Mouse (Mus musculus) MEL (cell line): ENCODE results near the gene Gm20708. TPM values are rescaled to one million over a fixed set of nuclear protein-coding genes. Genes with fewer than 3 reads are reported as not detected.

Experiments
- DNase-seq: peaks from one replicate; pipeline ENCODE4 v3.0.0; 2011; ENCODE audit warnings: low read depth, low spot score
- H3K27ac ChIP-seq: 2 replicates; pipeline ENCODE4 v1.5.1; 2012; ENCODE audit warnings: low read depth, mild to moderate bottlenecking, control low read depth, low read length, moderate library complexity; ENCODE audit not compliant: control insufficient read depth
- H3K27me3 ChIP-seq, 2 experiments: fragments of 150-350 bp in 1 of 2; sonication (generic) in 1 of 2; 2 replicates each; pipeline ENCODE4 v1.6.1; 2012; ENCODE audit warnings: low read length in 2 of 2, mild to moderate bottlenecking in 2 of 2, improper control_type of control experiment in 1 of 2, moderate library complexity in 1 of 2; ENCODE audit not compliant: insufficient read depth in 2 of 2, control insufficient read depth in 1 of 2
- H3K36me3 ChIP-seq, 2 experiments: 2 replicates each; pipeline ENCODE4 v1.6.1; 2012 to 2014; ENCODE audit warnings: low read length in 2 of 2, improper control_type of control experiment in 1 of 2, inconsistent platforms in 1 of 2, mild to moderate bottlenecking in 1 of 2; ENCODE audit not compliant: insufficient read depth in 2 of 2, control insufficient read depth in 1 of 2
- H3K4me1 ChIP-seq, 2 experiments: fragments of 150-350 bp in 1 of 2; sonication (generic) in 1 of 2; 2 replicates each; pipeline ENCODE4 v1.6.1; 2012; ENCODE audit warnings: low read length in 2 of 2, improper control_type of control experiment in 1 of 2, mild to moderate bottlenecking in 1 of 2; ENCODE audit not compliant: insufficient read depth in 2 of 2, control insufficient read depth in 1 of 2
- H3K4me3 ChIP-seq, 2 experiments: fragments of 150-350 bp in 1 of 2; sonication (generic) in 1 of 2; 2 replicates each; pipeline ENCODE4 v1.5.1; 2012; ENCODE audit warnings: low read depth in 2 of 2, low read length in 2 of 2, mild to moderate bottlenecking in 2 of 2, moderate library complexity in 2 of 2, control low read depth in 1 of 2, improper control_type of control experiment in 1 of 2; ENCODE audit not compliant: control insufficient read depth in 1 of 2, insufficient read depth in 1 of 2
- H3K79me2 ChIP-seq: 2 replicates; pipeline ENCODE4 v1.6.1; 2012; ENCODE audit warnings: mild to moderate bottlenecking, low read length, moderate library complexity; ENCODE audit not compliant: control insufficient read depth, poor library complexity, insufficient read depth
- H3K9ac ChIP-seq: 2 replicates; pipeline ENCODE4 v1.6.1; 2012; ENCODE audit warnings: low read depth, mild to moderate bottlenecking, control low read depth, low read length, moderate library complexity; ENCODE audit not compliant: control insufficient read depth, poor library complexity, severe bottlenecking
- H3K9me3 ChIP-seq: fragments of 150-350 bp; sonication (generic); replicated peaks from 2 replicates; pipeline ENCODE4 v1.6.1; 2012; ENCODE audit warnings: mild to moderate bottlenecking, low read length, improper control_type of control experiment, moderate library complexity; ENCODE audit not compliant: insufficient read depth
- CHD1 ChIP-seq: IDR thresholded peaks from 2 replicates; pipeline ENCODE4 v1.6.1; 2012; ENCODE audit warnings: low read depth, mild to moderate bottlenecking, inconsistent platforms, low read length, improper control_type of control experiment
- CTCF ChIP-seq, 3 experiments: IDR thresholded peaks in 2 of 3; conservative IDR thresholded peaks in 1 of 3; 2 replicates each; pipeline ENCODE4 v1.5.1; 2011 to 2012; ENCODE audit warnings: low read length in 3 of 3, low read depth in 2 of 3, mild to moderate bottlenecking in 2 of 3, improper control_type of control experiment in 1 of 3, inconsistent platforms in 1 of 3, mixed read lengths in 1 of 3, moderate library complexity in 1 of 3; ENCODE audit not compliant: control insufficient read depth in 1 of 3, insufficient read depth in 1 of 3, poor library complexity in 1 of 3, severe bottlenecking in 1 of 3
- ELF1 ChIP-seq: IDR thresholded peaks from 2 replicates; pipeline ENCODE4 v1.6.1; 2014; ENCODE audit warnings: low read depth, mild to moderate bottlenecking, inconsistent platforms, low read length, improper control_type of control experiment, moderate library complexity
- EP300 ChIP-seq, 2 experiments: IDR thresholded peaks; 2 replicates each; pipeline ENCODE4 v1.6.1; 2011; ENCODE audit warnings: improper control_type of control experiment in 2 of 2, low read length in 2 of 2, low read depth in 1 of 2, mild to moderate bottlenecking in 1 of 2
- ETS1 ChIP-seq: IDR thresholded peaks from 2 replicates; pipeline ENCODE4 v1.6.1; 2012; ENCODE audit warnings: low read depth, mild to moderate bottlenecking, inconsistent platforms, low read length, improper control_type of control experiment, moderate library complexity
- GABPA ChIP-seq: IDR thresholded peaks from 2 replicates; pipeline ENCODE4 v1.6.1; 2012; ENCODE audit warnings: low read depth, mild to moderate bottlenecking, inconsistent platforms, low read length, improper control_type of control experiment, moderate library complexity
- GATA1 ChIP-seq: IDR thresholded peaks from 2 replicates; pipeline ENCODE4 v1.6.1; 2011; ENCODE audit warnings: low read depth, low read length, improper control_type of control experiment
- HCFC1 ChIP-seq: IDR thresholded peaks from 2 replicates; pipeline ENCODE4 v1.6.1; 2012; ENCODE audit warnings: low read depth, mild to moderate bottlenecking, inconsistent platforms, low read length, improper control_type of control experiment, moderate library complexity
- JUND ChIP-seq: IDR thresholded peaks from 2 replicates; pipeline ENCODE4 v1.6.1; 2011; ENCODE audit warnings: low read depth, mild to moderate bottlenecking, improper control_type of control experiment, low read length
- KAT2A ChIP-seq: conservative IDR thresholded peaks from 2 replicates; pipeline ENCODE4 v1.6.1; 2012; ENCODE audit warnings: low read depth, low read length, improper control_type of control experiment, inconsistent platforms
- MAX ChIP-seq: IDR thresholded peaks from 2 replicates; pipeline ENCODE4 v1.6.1; 2011; ENCODE audit warnings: low read length, improper control_type of control experiment
- MAZ ChIP-seq: IDR thresholded peaks from 2 replicates; pipeline ENCODE4 v1.6.1; 2012; ENCODE audit warnings: low read depth, mild to moderate bottlenecking, inconsistent platforms, low read length, improper control_type of control experiment
- MXI1 ChIP-seq: IDR thresholded peaks from 2 replicates; pipeline ENCODE4 v1.6.1; 2011; ENCODE audit warnings: mild to moderate bottlenecking, low read depth, low read length, improper control_type of control experiment
- MYC ChIP-seq: IDR thresholded peaks from 2 replicates; pipeline ENCODE4 v1.6.1; 2011; ENCODE audit warnings: low read depth, mild to moderate bottlenecking, low read length, improper control_type of control experiment, moderate library complexity
- NELFE ChIP-seq: IDR thresholded peaks from 2 replicates; pipeline ENCODE4 v1.6.1; 2011; ENCODE audit warnings: low read depth, low read length, improper control_type of control experiment
- POLR2A ChIP-seq, 2 experiments: IDR thresholded peaks; 2 replicates each; pipeline ENCODE4 v1.6.1; 2011 to 2012; ENCODE audit warnings: low read length in 2 of 2, mild to moderate bottlenecking in 2 of 2, control low read depth in 1 of 2, improper control_type of control experiment in 1 of 2, low read depth in 1 of 2, moderate library complexity in 1 of 2; ENCODE audit not compliant: control insufficient read depth in 1 of 2, insufficient read depth in 1 of 2, poor library complexity in 1 of 2
- POLR2AphosphoS5 ChIP-seq: IDR thresholded peaks from 2 replicates; pipeline ENCODE4 v1.6.1; 2012; ENCODE audit warnings: low read depth, borderline replicate concordance, mild to moderate bottlenecking, inconsistent platforms, low read length, moderate library complexity, mixed read lengths
- RAD21 ChIP-seq: IDR thresholded peaks from 2 replicates; pipeline ENCODE4 v1.6.1; 2011; ENCODE audit warnings: mild to moderate bottlenecking, low read depth, low read length, improper control_type of control experiment
- RCOR1 ChIP-seq: IDR thresholded peaks from 2 replicates; pipeline ENCODE4 v1.6.1; 2012; ENCODE audit warnings: low read depth, mild to moderate bottlenecking, inconsistent platforms, low read length, improper control_type of control experiment
- SIN3A ChIP-seq: IDR thresholded peaks from 2 replicates; pipeline ENCODE4 v1.6.1; 2012; ENCODE audit warnings: low read length, improper control_type of control experiment, inconsistent platforms
- SMC3 ChIP-seq: IDR thresholded peaks from 2 replicates; pipeline ENCODE4 v1.6.1; 2011; ENCODE audit warnings: low read depth, low read length, improper control_type of control experiment
- TAL1 ChIP-seq: IDR thresholded peaks from 2 replicates; pipeline ENCODE4 v1.6.1; 2012; ENCODE audit warnings: mild to moderate bottlenecking, inconsistent platforms, low read length, moderate library complexity, mixed read lengths
- TBP ChIP-seq: IDR thresholded peaks from 2 replicates; pipeline ENCODE4 v1.8.0; 2011; ENCODE audit warnings: low read depth, low read length, improper control_type of control experiment
- TCF12 ChIP-seq: IDR thresholded peaks from 2 replicates; pipeline ENCODE4 v1.6.1; 2014; ENCODE audit warnings: low read depth, mild to moderate bottlenecking, inconsistent platforms, low read length, improper control_type of control experiment, moderate library complexity
- USF1 ChIP-seq: IDR thresholded peaks from 2 replicates; pipeline ENCODE4 v1.6.1; 2014; ENCODE audit warnings: low read depth, mild to moderate bottlenecking, inconsistent platforms, low read length, improper control_type of control experiment, moderate library complexity
- ZC3H11A ChIP-seq: IDR thresholded peaks from 2 replicates; pipeline ENCODE4 v1.6.1; 2012; ENCODE audit warnings: low read depth, mild to moderate bottlenecking, inconsistent platforms, low read length, improper control_type of control experiment
- ZKSCAN1 ChIP-seq: IDR thresholded peaks from 2 replicates; pipeline ENCODE4 v1.6.1; 2012; ENCODE audit warnings: low read depth, mild to moderate bottlenecking, inconsistent platforms, low read length, improper control_type of control experiment, moderate library complexity
- ZMIZ1 ChIP-seq: IDR thresholded peaks from 2 replicates; pipeline ENCODE4 v1.6.1; 2012; ENCODE audit warnings: low read depth, mild to moderate bottlenecking, inconsistent platforms, low read length, improper control_type of control experiment, moderate library complexity
- ZNF384 ChIP-seq: IDR thresholded peaks from 2 replicates; pipeline ENCODE4 v1.6.1; 2012; ENCODE audit warnings: low read depth, mild to moderate bottlenecking, inconsistent platforms, low read length, improper control_type of control experiment
- polyA plus RNA-seq, 2 experiments: library from polyadenylated mRNA; stranded (reverse) in 1 of 2; unstranded in 1 of 2; fragments of >175 nt in 1 of 2; fragments of >200 nt in 1 of 2; gene quantifications; 2 replicates each; pipeline versions ENCODE4 v1.2.1 to v1.2.4; 2012; ENCODE audit warnings: low replicate concordance in 2 of 2, low read depth in 1 of 2; ENCODE audit not compliant: insufficient read length in 2 of 2, insufficient read depth in 1 of 2, missing spikeins in 1 of 2
- total RNA-seq: library from RNA; depleted of rRNA; stranded (reverse); fragments of 300-350 nt; gene quantifications from 2 replicates; pipeline ENCODE4 v1.2.3, GENCODE M21; 2012

Gene Gm20708
- total and polyA plus RNA-seq, 3 experiments: 0.70 to 0.85 TPM; not detected in 1

GRCm38 (mm10) chr11:117830401-117830800 lies 20.9 kb downstream of the Gm20708 start (continued):
- peak; percentile 33; the same call in 1 of the 2 replicates for TF ChIP-seq ELF1

- Histone ChIP-seq H3K79me2 (no peaks in the 10 kb centered on the region), H3K9ac (peak overlapping the region; percentile 65), H3K27ac (peak overlapping the region; percentile 67), H3K27me3 (no peaks in the 10 kb centered on the region), H3K4me3 (peak overlapping the region; percentile 48 to 66), H3K9me3 (no peaks in the 10 kb centered on the region), H3K36me3 (peaks cover 0 to 37% of the 10 kb centered on the region in 2 experiments; a peak in 2 of 4 replicates), H3K4me1 (peaks cover 22 to 53% of the 10 kb centered on the region in 2 experiments)
- TF ChIP-seq USF1 (peak; percentile 28; the same call in 1 of the 2 replicates), CTCF (IDR thresholded peaks at IDR 0.05 in 2 of 3, conservative IDR thresholded peaks at IDR 0.05 in 1 of 3; ENCODE audit: control insufficient read depth in 1 of 3, insufficient read depth in 1 of 3, low read depth in 2 of 3, low read length in 3 of 3, poor library complexity in 1 of 3, severe bottlenecking in 1 of 3) (peak; percentile 83 to 97 (median 94)), MXI1 (peak; percentile 87), GATA1 (peak; percentile 73), EP300 (IDR thresholded peaks at IDR 0.05; ENCODE audit: low read depth in 1 of 2, low read length in 2 of 2) (peak; percentile 18 to 60; a peak in 2 of 4 replicates), ZKSCAN1 (no peak), TAL1 (0 out of 2 replicates have a peak, but pooled peaks have one; percentile 5), GABPA (no peak), HCFC1 (peak; percentile 80), KAT2A (no peak; the same call in 1 of the 2 replicates), RAD21 (peak; percentile 37), ZMIZ1 (no peak), ZC3H11A (no peak), ELF1 (peak; percentile 66), RCOR1 (no peak; the same call in 1 of the 2 replicates), MYC (peak; percentile 64; the same call in 1 of the 2 replicates), MAX (peak; percentile 86), CHD1 (0 out of 2 replicates have a peak, but pooled peaks have one; percentile 69), NELFE (peak; percentile 69), JUND (no peak; the same call in 1 of the 2 replicates), POLR2AphosphoS5 (0 out of 2 replicates have a peak, but pooled peaks have one; percentile 66), TBP (peak; percentile 25; the same call in 1 of the 2 replicates), SIN3A (peak; percentile 96), ZNF384 (0 out of 2 replicates have a peak, but pooled peaks have one; percentile 32), TCF12 (peak; percentile 42), POLR2A (IDR thresholded peaks at IDR 0.05; ENCODE audit: control insufficient read depth in 1 of 2, insufficient read depth in 1 of 2, low read depth in 1 of 2, low read length in 2 of 2, poor library complexity in 1 of 2) (peak; percentile 44 to 55; a peak in 2 of 4 replicates), ETS1 (peak; percentile 84), MAZ (peak; percentile 42; the same call in 1 of the 2 replicates), SMC3 (peak; percentile 41)
- DNase-seq: peak; percentile 99
Observed at GRCm38 (mm10) chr11:117832086-117832969, 22.9 kb downstream of the Gm20708 start.
